Mouse (Mus musculus) ES-CJ7 (cell line): ENCODE data around the gene Pfdn6.
"Not testable (repeated sequence)": the region's sequence is repeated elsewhere in the genome, so short reads cannot be mapped to it uniquely, and the experiment has no call there.

Source experiments
- DNase-seq: peaks from one replicate; pipeline ENCODE4 v3.0.0; 2011; ENCODE audit warnings: low read depth, low spot score

Pfdn6 gene

GRCm38 (mm10) chr17:33916294-33916693, 23.8 kb downstream of the Pfdn6 start:
- DNase-seq, result peak; percentile 65

GRCm38 (mm10) chr17:33915671-33916250, 24.4 kb downstream of the Pfdn6 start, which contains the start of the genes Tapbp and Zbtb22:
Tapbp (plus strand) TSS chr17:33915899.
Zbtb22 (plus strand) TSS chr17:33915904.
- DNase-seq, result peak; percentile 99

- peak; percentile 82 for DNase-seq
Measured at GRCm38 (mm10) chr17:33914969-33915391, 25.2 kb downstream of the Pfdn6 start.

GRCm38 (mm10) chr17:33913905-33914304, 26.2 kb downstream of the Pfdn6 start:
- no peak for DNase-seq

GRCm38 (mm10) chr17:33913264-33913663, 26.9 kb downstream of the Pfdn6 start:
- no peak for DNase-seq

GRCm38 (mm10) chr17:33911813-33912414, 28.2 kb downstream of the Pfdn6 start:
- peak; percentile 60 for DNase-seq

GRCm38 (mm10) chr17:33911052-33911812, 28.9 kb downstream of the Pfdn6 start:
- no peak for DNase-seq

- DNase-seq, result peak; percentile 60
Measured at GRCm38 (mm10) chr17:33910346-33911051, 29.6 kb downstream of the Pfdn6 start.

GRCm38 (mm10) chr17:33909869-33910250, 30.3 kb downstream of the Pfdn6 start:
- DNase-seq, result peak; percentile 28

- peak; percentile 98 for DNase-seq
Measured at GRCm38 (mm10) chr17:33909077-33909868, 30.9 kb downstream of the Pfdn6 start, which contains the start of gene Daxx. Daxx (plus strand) TSS chr17:33909414.

GRCm38 (mm10) chr17:33908331-33909076, 31.6 kb downstream of the Pfdn6 start:
- DNase-seq, result peak; percentile 65

- not testable (repeated sequence) for DNase-seq
Measured at GRCm38 (mm10) chr17:33904835-33905234, 35.3 kb downstream of the Pfdn6 start, which contains the start of gene Platr17. Platr17 (plus strand) TSS chr17:33905135.

- DNase-seq, result peak; percentile 77
Measured at GRCm38 (mm10) chr17:33903911-33904651, 36.1 kb downstream of the Pfdn6 start.

GRCm38 (mm10) chr17:33902491-33902890, 37.7 kb downstream of the Pfdn6 start:
- no peak for DNase-seq

- DNase-seq, result no peak
Measured at GRCm38 (mm10) chr17:33902079-33902478, 38.1 kb downstream of the Pfdn6 start.

GRCm38 (mm10) chr17:33901653-33902052, 38.5 kb downstream of the Pfdn6 start:
- DNase-seq, result peak; percentile 71

GRCm38 (mm10) chr17:33900989-33901314, 39.2 kb downstream of the Pfdn6 start:
- peak; percentile 93 for DNase-seq

GRCm38 (mm10) chr17:33900281-33900988, 39.7 kb downstream of the Pfdn6 start:
- no peak for DNase-seq

- DNase-seq, result peak; percentile 61
Measured at GRCm38 (mm10) chr17:33899642-33900041, 40.5 kb downstream of the Pfdn6 start.
